ENCODE assay signal across 12 mouse cellular contexts in the genomic region with DNA sequence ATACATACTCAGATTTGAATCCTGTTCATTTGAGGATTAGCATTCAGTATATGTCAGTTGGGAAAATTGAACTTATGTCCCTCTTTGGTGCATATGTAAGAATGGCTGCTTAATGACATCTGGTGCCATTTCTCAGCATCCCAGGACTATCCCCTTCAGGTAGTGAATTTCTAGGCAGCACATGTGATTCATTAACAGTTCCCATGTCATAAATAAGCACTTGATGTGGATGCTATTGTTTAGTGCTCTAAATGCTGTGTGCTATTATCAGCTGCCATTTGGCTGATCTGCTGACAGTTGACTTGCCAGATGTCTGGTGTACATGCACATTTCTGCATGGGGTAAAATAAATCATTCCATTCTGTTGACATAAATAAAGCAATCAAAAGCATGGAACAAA.
"Had no signal": no experiment of that assay in that cellular context is flagged by ENCODE, and none has a peak within 500 bp of the region (broad histone marks: within the 10 kb centered on the region; RNA-seq: fewer than 3 reads in every experiment).

No protein-coding gene starts in this region.

- H3K9ac ChIP-seq: kidney, embryonic 15.5 days; limb, embryonic 15.5 days; liver, embryonic 12.5 days; lung, embryonic 14.5 days; midbrain, embryonic 13.5 days; stomach, embryonic 15.5 days had no signal

- H3K4me2 ChIP-seq: kidney, embryonic 15.5 days; limb, embryonic 15.5 days; liver, embryonic 12.5 days; lung, embryonic 14.5 days; midbrain, embryonic 13.5 days; stomach, embryonic 15.5 days had no signal

- H3K27ac ChIP-seq: kidney, embryonic 15.5 days; limb, embryonic 15.5 days; liver, embryonic 12.5 days; midbrain, embryonic 13.5 days; stomach, embryonic 15.5 days had no signal

- H3K9me3 ChIP-seq: kidney, embryonic 15.5 days; limb, embryonic 15.5 days; liver, embryonic 12.5 days; midbrain, embryonic 13.5 days; stomach, embryonic 15.5 days had no signal

- H3K4me3 ChIP-seq: kidney, embryonic 15.5 days; limb, embryonic 15.5 days; liver, embryonic 12.5 days; midbrain, embryonic 13.5 days; stomach, embryonic 15.5 days had no signal

- H3K4me1 ChIP-seq: kidney, embryonic 15.5 days; limb, embryonic 15.5 days; liver, embryonic 12.5 days; midbrain, embryonic 13.5 days; stomach, embryonic 15.5 days had no signal

- H3K36me3 ChIP-seq: kidney, embryonic 15.5 days; limb, embryonic 15.5 days; liver, embryonic 12.5 days; midbrain, embryonic 13.5 days; stomach, embryonic 15.5 days had no signal

- DNase-seq: kidney, postnatal 14 days; lung, embryonic 14.5 days; lung, postnatal 10 days; lung, postnatal 4 days; right cerebral cortex, postnatal 14 days; thymus, adult 2 months; thymus, postnatal 25 days had no signal

- H3K27me3 ChIP-seq: kidney, embryonic 15.5 days; limb, embryonic 15.5 days; liver, embryonic 12.5 days; midbrain, embryonic 13.5 days; stomach, embryonic 15.5 days had no signal

- ATAC-seq: liver, embryonic 12.5 days; midbrain, embryonic 13.5 days had no signal
